Mouse (Mus musculus): ENCODE results near the gene B3gat3.

B3gat3 gene

GRCm38 (mm10) chr19:8897865-8898495 is 22.2 kb upstream of the B3gat3 start, which contains the start of gene Ganab:
Gene Ganab, plus strand, starts transcription at chr19:8898071.
- peak; percentile 91 for DNase-seq (ENCODE audit: extremely low read depth, low read depth)

- no peak for DNase-seq (ENCODE audit: extremely low read depth, low read depth)
Measured at GRCm38 (mm10) chr19:8898576-8898975, 21.6 kb upstream of the B3gat3 start.

- DNase-seq (ENCODE audit: extremely low read depth, low read depth): no peak
Measured at GRCm38 (mm10) chr19:8899079-8899478, 21.1 kb upstream of the B3gat3 start.

DNA sequence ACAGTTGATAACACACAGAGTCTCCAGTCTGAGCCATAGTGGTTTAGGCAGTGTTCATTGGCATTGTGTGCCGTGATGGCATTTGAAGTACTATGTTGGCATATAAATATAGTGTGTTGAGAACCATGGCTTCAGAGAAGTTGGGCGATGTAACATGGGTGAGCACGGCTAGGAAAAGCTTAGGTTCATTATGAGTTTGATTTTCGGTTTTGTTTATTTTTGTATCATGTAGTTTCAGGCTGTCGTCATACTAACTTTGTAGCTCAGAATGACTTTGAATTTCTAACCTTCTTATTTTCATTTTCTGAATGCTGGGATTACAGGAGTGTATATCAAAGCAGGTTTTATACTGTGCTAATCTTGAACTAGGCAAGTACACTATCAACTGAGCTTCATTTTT is 16.8 kb upstream of the B3gat3 start:
- no peak for DNase-seq (ENCODE audit: extremely low read depth, low read depth)

DNA sequence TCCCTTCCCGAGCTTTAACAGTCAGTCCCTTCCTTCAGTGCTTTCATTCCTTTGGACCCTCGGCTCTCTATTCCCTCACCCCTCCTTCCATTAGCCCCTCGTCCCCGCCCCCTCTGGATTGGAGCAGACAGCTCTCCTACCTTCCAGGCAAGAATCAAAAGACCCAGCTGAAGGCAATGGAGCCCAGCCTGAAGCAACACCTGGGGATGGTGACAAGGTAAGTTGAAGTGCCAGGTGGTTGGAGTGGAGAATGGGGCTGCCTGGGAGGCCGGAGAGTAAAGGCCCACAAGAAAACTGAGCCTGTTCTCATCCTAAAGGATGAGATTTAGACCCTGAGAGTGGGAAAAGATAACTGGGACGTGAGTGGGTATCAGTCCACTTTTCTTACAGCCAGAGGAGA is 11.6 kb upstream of the B3gat3 start:
- DNase-seq (ENCODE audit: extremely low read depth, low read depth): no peak

DNA sequence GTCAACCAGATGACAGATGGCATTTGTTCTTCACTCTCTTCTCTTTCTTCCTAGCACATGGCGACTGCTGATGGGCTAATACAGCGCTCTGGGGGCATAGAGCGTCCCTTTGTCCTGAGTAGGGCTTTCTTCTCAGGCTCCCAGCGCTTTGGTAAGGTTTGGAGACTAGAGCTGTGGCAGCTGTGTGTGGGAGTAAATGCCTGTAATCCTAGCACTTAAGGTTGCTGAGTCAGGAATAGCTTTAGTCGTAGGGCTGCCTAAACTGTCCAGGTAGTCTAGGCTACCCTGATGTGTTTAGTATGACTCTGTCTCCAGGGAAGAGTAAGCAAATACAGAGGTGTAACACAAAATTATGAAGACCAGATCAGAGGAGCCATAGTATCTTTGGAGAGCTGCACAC is 8.4 kb upstream of the B3gat3 start:
- no peak for DNase-seq (ENCODE audit: extremely low read depth, low read depth)

- DNase-seq (ENCODE audit: extremely low read depth, low read depth): no peak
Measured at GRCm38 (mm10) chr19:8914212-8914611, 6.0 kb upstream of the B3gat3 start.

DNA sequence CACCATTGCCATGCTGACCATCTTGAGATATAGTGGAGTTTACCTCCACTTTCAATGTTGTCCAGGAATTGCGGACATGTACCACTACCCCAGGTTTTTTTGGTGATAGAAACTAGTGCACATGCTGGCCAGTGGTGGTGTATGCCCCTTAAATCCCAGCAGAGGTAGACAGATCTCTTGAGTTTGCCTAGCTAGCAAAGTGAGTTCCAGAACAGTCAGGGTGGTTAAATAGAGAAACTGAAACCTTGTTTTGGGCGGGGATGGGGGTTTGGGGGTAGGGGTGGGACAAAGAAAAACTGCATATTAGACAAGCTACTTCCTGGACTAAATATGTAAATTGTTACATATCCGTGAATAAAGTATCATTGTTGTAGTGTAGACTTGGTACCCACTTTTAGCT is 1.2 kb upstream of the B3gat3 start:
- DNase-seq (ENCODE audit: extremely low read depth, low read depth): no peak

DNA sequence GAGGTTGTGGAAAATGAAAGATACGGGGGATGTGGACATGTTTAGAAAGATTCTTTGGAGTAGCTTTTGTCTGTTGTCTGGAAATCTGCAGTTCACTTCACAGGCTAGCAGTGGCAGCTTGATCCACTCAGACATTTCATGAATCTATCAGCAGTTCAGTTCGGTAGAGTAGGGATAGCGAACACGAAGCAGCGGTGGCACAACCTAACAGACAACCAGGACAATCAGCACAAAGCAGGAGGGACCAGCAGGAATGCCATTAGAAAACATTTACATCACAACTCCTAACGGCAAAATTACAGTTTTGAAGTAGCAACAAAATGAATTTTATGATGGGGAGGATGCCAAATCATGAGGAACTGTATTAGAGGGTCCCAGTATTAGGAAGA is 496 bp upstream of the B3gat3 start:
- DNase-seq (ENCODE audit: extremely low read depth, low read depth): no peak

- no peak for DNase-seq (ENCODE audit: extremely low read depth, low read depth)
Measured at GRCm38 (mm10) chr19:8920836-8921291, 690 bp downstream of the B3gat3 start.

- no peak for DNase-seq (ENCODE audit: extremely low read depth, low read depth)
Measured at GRCm38 (mm10) chr19:8921741-8922140, 1.6 kb downstream of the B3gat3 start.

- no peak for DNase-seq (ENCODE audit: extremely low read depth, low read depth)
Measured at GRCm38 (mm10) chr19:8926766-8927165, 6.6 kb downstream of the B3gat3 start.

- DNase-seq (ENCODE audit: extremely low read depth, low read depth): no peak
Measured at GRCm38 (mm10) chr19:8927891-8928525, 7.8 kb downstream of the B3gat3 start.

GRCm38 (mm10) chr19:8928689-8929223 is 8.6 kb downstream of the B3gat3 start:
- no peak for DNase-seq (ENCODE audit: extremely low read depth, low read depth)

DNA sequence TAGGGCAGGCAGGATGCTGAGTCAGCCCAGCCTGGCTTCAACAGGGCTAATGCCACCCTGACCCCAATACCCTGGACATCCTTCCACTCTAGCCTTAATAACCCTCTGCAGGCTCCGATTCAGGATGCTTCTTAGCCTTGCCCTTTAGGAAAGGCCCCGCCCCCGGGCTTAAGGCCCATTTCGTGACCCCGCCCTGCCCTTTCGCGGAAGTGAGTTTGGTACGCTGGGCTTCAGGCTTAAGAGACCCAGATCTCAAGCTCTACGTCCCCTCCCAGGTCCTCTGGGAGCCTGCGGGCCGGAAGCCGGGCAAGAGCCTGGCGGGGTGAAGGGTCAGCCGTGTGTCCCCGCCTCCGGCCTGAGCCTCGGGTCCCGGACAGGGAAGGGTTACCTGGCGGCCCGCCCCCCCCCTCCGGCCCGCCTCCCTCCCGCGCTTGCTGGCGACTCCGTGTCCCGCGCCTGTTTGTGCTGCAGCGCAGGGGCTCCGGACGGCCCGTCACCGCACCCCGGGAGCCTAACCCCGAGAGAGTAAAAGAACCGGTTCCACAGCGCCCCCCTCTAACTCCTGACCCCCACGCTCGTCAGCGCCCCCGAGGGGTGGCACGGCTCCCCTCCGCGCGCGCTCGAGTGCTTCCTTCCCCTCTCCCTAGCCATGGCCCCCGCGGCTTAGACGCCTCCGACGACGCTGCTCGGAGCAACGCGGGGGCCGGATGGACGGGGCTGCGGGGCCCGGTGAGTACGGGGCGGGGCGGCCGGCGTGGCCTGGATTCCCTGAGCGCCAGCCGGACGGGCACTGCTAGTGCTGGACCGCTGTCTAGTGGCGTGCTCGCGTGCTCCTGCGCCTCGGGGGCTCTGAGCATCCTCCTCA is 9.3 kb downstream of the B3gat3 start, which contains the start of the genes Rom1 and Eml3:
Gene Rom1 (minus strand): TSS at position 133 of the 865 bp plus-strand sequence.
Gene Eml3 (plus strand): TSS at position 329 of the 865 bp plus-strand sequence.
- DNase-seq (ENCODE audit: extremely low read depth, low read depth): no peak

GRCm38 (mm10) chr19:8930117-8930516 is 9.9 kb downstream of the B3gat3 start:
- DNase-seq (ENCODE audit: extremely low read depth, low read depth): no peak

- no peak for DNase-seq (ENCODE audit: extremely low read depth, low read depth)
Measured at GRCm38 (mm10) chr19:8930771-8931170, 10.6 kb downstream of the B3gat3 start.

- no peak for DNase-seq (ENCODE audit: extremely low read depth, low read depth)
Measured at GRCm38 (mm10) chr19:8936736-8937135, 16.6 kb downstream of the B3gat3 start.

DNA sequence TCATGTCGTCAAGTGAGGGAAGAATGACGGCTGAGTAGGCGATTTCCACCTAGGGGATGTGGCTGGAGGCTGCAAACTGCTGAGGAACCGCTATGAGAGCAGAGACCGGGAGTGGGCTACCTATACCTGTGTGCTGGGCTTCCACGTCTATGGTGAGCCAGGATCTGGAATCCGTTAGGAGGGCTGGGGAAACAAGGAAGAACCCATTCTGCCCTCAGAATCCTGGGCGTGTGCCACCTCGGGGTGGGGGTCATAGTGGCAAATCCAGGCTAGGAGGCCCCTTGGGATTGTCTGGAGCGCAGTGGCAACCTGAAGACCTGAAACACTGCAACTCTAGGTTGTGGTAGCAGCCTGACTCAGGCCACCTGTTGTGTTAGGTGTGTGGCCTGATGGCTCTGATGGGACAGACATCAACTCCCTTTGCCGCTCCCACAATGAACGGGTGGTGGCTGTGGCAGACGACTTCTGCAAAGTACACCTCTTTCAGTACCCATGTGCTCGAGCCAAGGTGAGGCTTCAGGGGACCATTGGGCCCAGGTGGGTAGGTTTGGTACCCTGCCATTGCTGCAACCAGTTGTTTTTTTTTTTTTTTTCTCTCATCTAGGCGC is 20.5 kb downstream of the B3gat3 start:
- no peak for DNase-seq (ENCODE audit: extremely low read depth, low read depth)

- DNase-seq (ENCODE audit: extremely low read depth, low read depth): no peak
Measured at GRCm38 (mm10) chr19:8941136-8941514, 21.0 kb downstream of the B3gat3 start.

DNA sequence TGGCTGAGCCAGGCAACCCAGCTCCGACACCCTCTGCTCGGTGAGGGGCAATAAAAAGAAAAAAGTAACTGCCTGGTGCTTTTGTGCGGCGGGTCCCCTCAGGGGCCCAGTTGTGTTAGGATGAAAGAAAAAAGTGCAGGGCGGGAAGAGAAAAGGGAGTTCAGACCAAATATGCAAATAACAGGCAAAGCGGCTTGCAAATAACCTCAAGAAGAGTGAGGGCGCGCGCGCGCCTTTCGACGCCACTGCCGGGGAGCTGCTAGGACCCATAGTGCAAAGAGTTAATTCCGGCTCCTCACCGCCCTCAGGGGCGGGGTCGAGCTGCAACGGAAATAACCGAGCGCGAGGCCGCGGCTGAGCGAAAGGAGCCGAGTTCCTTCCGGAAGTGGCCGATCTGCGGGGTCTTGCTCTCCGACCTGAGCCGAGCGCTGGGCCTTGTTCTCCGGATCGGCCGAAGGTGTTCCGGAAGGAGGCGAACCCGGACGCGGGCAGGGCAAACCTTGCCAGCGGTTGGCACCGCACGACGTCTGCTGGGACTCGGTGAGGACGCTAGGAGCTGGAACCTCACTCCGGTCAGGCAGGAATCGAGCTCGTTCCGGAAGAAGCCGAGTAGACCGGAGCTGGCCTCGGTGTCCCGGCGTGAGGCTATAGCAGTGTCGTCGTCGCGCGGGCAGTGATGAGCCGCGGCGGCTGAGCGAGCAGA is 21.5 kb downstream of the B3gat3 start, which contains the start of gene Mta2:
Gene Mta2 (plus strand): TSS at position 361 of the 703 bp plus-strand sequence.
- DNase-seq (ENCODE audit: extremely low read depth, low read depth): peak; percentile 88
